Mouse (Mus musculus) ES-E14 (cell line): Measurements from ENCODE around the gene Chn1. TPM values are rescaled to one million over a fixed set of nuclear protein-coding genes. Genes with fewer than 3 reads are reported as not detected.
A peak's percentile ranks its signal among the peaks of the same experiment; 100 is the strongest.

Source experiments
- DNase-seq: peaks from one replicate; pipeline ENCODE4 v3.0.0-alpha.2; 2013; ENCODE audit warnings: low read depth, low spot score
- H3K27ac ChIP-seq: 2 replicates; pipeline ENCODE4 v1.5.1; 2012; ENCODE audit warnings: low read depth, mild to moderate bottlenecking, low read length, moderate library complexity, mixed read lengths; ENCODE audit not compliant: poor library complexity, insufficient read depth, severe bottlenecking
- H3K36me3 ChIP-seq: 2 replicates; pipeline ENCODE4 v1.6.1; 2012; ENCODE audit warnings: mild to moderate bottlenecking, low read length, moderate library complexity, mixed read lengths; ENCODE audit not compliant: control insufficient read depth, poor library complexity, insufficient read depth, severe bottlenecking
- H3K4me1 ChIP-seq, 2 experiments: fragments of 150-350 bp in 1 of 2; sonication (generic) in 1 of 2; 2 replicates each; pipeline ENCODE4 v1.6.1; 2012; ENCODE audit warnings: low read length in 2 of 2, mild to moderate bottlenecking in 1 of 2, mixed read lengths in 1 of 2; ENCODE audit not compliant: control insufficient read depth in 2 of 2, insufficient read depth in 2 of 2, poor library complexity in 1 of 2
- H3K4me3 ChIP-seq, 2 experiments: fragments of 150-350 bp in 1 of 2; sonication (generic) in 1 of 2; 2 replicates each; pipeline ENCODE4 v1.5.1; 2012; ENCODE audit warnings: low read length in 2 of 2, low read depth in 1 of 2, mild to moderate bottlenecking in 1 of 2, mixed read lengths in 1 of 2; ENCODE audit not compliant: insufficient read depth in 1 of 2, poor library complexity in 1 of 2, severe bottlenecking in 1 of 2
- H3K9ac ChIP-seq: 2 replicates; pipeline ENCODE4 v1.6.1; 2012; ENCODE audit warnings: low read depth, mild to moderate bottlenecking, low read length, mixed read lengths; ENCODE audit not compliant: poor library complexity, insufficient read depth, severe bottlenecking
- H3K9me3 ChIP-seq: fragments of 150-350 bp; sonication (generic); 2 replicates; pipeline ENCODE4 v1.6.1; 2012; ENCODE audit warnings: low read depth, mild to moderate bottlenecking, low read length; ENCODE audit not compliant: control insufficient read depth, insufficient read depth
- CHD2 ChIP-seq: IDR thresholded peaks from 2 replicates; pipeline ENCODE4 v1.6.1; 2014; ENCODE audit warnings: mild to moderate bottlenecking, low read depth, low read length, inconsistent platforms
- HCFC1 ChIP-seq: IDR thresholded peaks from 2 replicates; pipeline ENCODE4 v1.6.1; 2012; ENCODE audit warnings: low read length, inconsistent platforms, borderline replicate concordance; ENCODE audit not compliant: insufficient read depth
- MAFK ChIP-seq: IDR thresholded peaks from 2 replicates; pipeline ENCODE4 v1.6.1; 2014; ENCODE audit warnings: mild to moderate bottlenecking, low read depth, low read length, inconsistent platforms; ENCODE audit not compliant: insufficient read depth
- ZC3H11A ChIP-seq: IDR thresholded peaks from 2 replicates; pipeline ENCODE4 v1.6.1; 2012; ENCODE audit warnings: low read depth, mild to moderate bottlenecking, inconsistent platforms, low read length, borderline replicate concordance
- ZNF384 ChIP-seq: IDR thresholded peaks from 2 replicates; pipeline ENCODE4 v1.6.1; 2012; ENCODE audit warnings: low read depth, low read length, inconsistent platforms
- in situ Hi-C, 2 experiments: fragments of 600-800 bp; cut with MboI; formaldehyde crosslinking; loops; one replicate each; pipeline ENCODE4 v1.15.1; 2025; ENCODE audit warnings: low sequenced_read_pairs in 2 of 2, inconsistent platforms in 1 of 2; ENCODE audit not compliant: unreplicated experiment in 2 of 2
- total RNA-seq: library from RNA; depleted of rRNA; stranded (reverse); fragments of 300-350 nt; gene quantifications from 2 replicates; pipeline ENCODE4 v1.2.3, GENCODE M21; 2012

Gene Chn1
- total RNA-seq, 1 experiment, result 21.6 TPM

- in situ Hi-C loops, result loop anchor here in 1 of 2 experiments (25.0 kb wide), 1 partner anchor 1090 kb away; the partner anchor contains the start of genes Evx2 and Hoxd13
- Histone ChIP-seq H3K4me3 (peak overlapping the region in 1 of 2 experiments; percentile 28; a peak in 1 of 4 replicates), H3K9me3 (no peaks in the 10 kb centered on the region), H3K27ac (no peak overlapping the region), H3K36me3 (no peaks in the 10 kb centered on the region), H3K9ac (no peak overlapping the region), H3K4me1 (peaks cover 0 to 2% of the 10 kb centered on the region in 2 experiments; a peak in 1 of 4 replicates)
- peak; percentile 73 for DNase-seq
- TF ChIP-seq MAFK (no peak), ZC3H11A (0 out of 2 replicates have a peak, but pooled peaks have one; percentile 30)
Measured at GRCm38 (mm10) chr2:73572539-73573372, 202.4 kb downstream of the Chn1 start.

GRCm38 (mm10) chr2:73571901-73572300 lies 203.2 kb downstream of the Chn1 start:
- Histone ChIP-seq H3K9ac (no peak overlapping the region), H3K4me3 (no peak overlapping the region), H3K36me3 (no peaks in the 10 kb centered on the region), H3K4me1 (peaks cover 0 to 2% of the 10 kb centered on the region in 2 experiments; a peak in 1 of 4 replicates), H3K27ac (no peak overlapping the region), H3K9me3 (no peaks in the 10 kb centered on the region)
- in situ Hi-C loops, result loop anchor here in 1 of 2 experiments (25.0 kb wide), 1 partner anchor 1090 kb away; the partner anchor contains the start of genes Evx2 and Hoxd13
- TF ChIP-seq ZC3H11A (no peak), ZNF384 (no peak), CHD2 (no peak), MAFK (no peak), HCFC1 (no peak)
- no peak for DNase-seq

GRCm38 (mm10) chr2:73571304-73571703 lies 203.8 kb downstream of the Chn1 start:
- H3K4me3 ChIP-seq, result no peak overlapping the region
- no peak overlapping the region for H3K27ac ChIP-seq
- no peak for DNase-seq
- H3K9me3 ChIP-seq, result no peaks in the 10 kb centered on the region
- TF ChIP-seq CHD2 (no peak), ZC3H11A (no peak), MAFK (no peak), ZNF384 (no peak), HCFC1 (no peak)
- no peaks in the 10 kb centered on the region for H3K36me3 ChIP-seq
- H3K9ac ChIP-seq, result no peak overlapping the region
- H3K4me1 ChIP-seq, result peaks cover 0 to 2% of the 10 kb centered on the region in 2 experiments; a peak in 1 of 4 replicates
- in situ Hi-C loops, result loop anchor here in 1 of 2 experiments (25.0 kb wide), 1 partner anchor 1091 kb away; the partner anchor contains the start of genes Evx2 and Hoxd13

- peak; percentile 50; the same call in 1 of the 2 replicates for TF ChIP-seq ZC3H11A
- TF ChIP-seq MAFK, result 0 out of 2 replicates have a peak, but pooled peaks have one; percentile 27
- no peak for TF ChIP-seq CHD2
- no peak for TF ChIP-seq HCFC1
- peak; percentile 59 for DNase-seq
- Histone ChIP-seq H3K9ac (no peak overlapping the region), H3K9me3 (no peaks in the 10 kb centered on the region), H3K36me3 (no peaks in the 10 kb centered on the region), H3K4me3 (no peak overlapping the region), H3K4me1 (no peaks in the 10 kb centered on the region; a peak in 1 of 4 replicates), H3K27ac (no peak overlapping the region)
- in situ Hi-C loops, result loop anchor here in 1 of 2 experiments (25.0 kb wide), 1 partner anchor 1095 kb away; the partner anchor contains the start of genes Evx2 and Hoxd13
Measured at GRCm38 (mm10) chr2:73566989-73567605, 208.0 kb downstream of the Chn1 start.
